Mouse (Mus musculus): Measurements from ENCODE around the gene Loxl4.

Loxl4 gene

DNA sequence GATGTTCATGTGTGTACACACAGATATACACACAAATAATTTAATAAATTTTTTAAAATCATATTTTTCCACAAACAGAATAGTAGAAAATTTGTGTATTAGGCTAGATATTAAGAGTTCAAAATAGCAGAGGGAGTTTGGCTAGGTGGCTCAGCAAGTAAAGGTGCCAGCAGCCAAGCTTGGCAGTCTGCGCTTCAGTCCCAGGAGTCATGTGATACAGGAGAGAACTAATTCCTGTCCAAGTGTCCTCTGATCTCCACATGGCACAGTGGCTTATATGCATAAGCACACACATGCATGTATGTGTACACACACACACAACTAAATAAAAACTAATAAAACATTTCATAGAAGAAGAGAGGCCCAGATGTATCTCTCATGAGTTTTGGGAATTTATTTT lies 50.6 kb downstream of the Loxl4 start:
- peak; percentile 50 to 61 for DNase-seq

DNA sequence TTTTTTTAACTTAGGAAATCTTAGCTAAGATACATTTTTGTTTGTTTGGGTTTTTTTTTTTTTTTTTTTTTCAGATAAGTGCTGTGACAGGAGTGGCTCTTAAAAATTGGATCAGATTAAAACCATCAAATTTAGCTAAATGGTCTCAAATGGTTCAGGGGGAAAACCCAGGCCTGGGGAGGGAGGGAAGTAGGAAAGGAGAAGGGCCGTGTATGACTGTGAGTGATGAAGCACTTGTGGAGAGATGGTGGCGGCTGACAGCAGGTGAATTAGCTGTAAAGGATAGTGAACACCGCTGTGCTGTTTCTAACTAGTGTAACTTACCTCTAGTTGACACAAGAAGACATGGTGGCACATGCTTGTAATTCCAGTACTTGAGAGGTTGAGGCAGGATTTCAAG lies 53.9 kb downstream of the Loxl4 start:
- DNase-seq: no peak

Measured in cerebellum, postnatal 25 days (tissue).